Mouse (Mus musculus) forelimb bud, embryonic 11.5 days (tissue): ENCODE measurements around the gene D130052B06Rik.

Source experiments
- DNase-seq: peaks from one replicate; pipeline ENCODE4 v3.0.0-alpha.2; 2012; ENCODE audit warnings: low read depth, low spot score

The D130052B06Rik gene

GRCm38 (mm10) chr11:33598986-33599385 lies at the start of gene D130052B06Rik:
Gene D130052B06Rik, plus strand, starts transcription at chr11:33599302.
- DNase-seq: no peak

- DNase-seq: no peak
Observed at GRCm38 (mm10) chr11:33550861-33551560, 48.1 kb upstream of the D130052B06Rik start.

GRCm38 (mm10) chr11:33554123-33554522 lies 45.0 kb upstream of the D130052B06Rik start:
- DNase-seq: no peak

- DNase-seq: no peak
Observed at GRCm38 (mm10) chr11:33563921-33564320, 35.2 kb upstream of the D130052B06Rik start.

GRCm38 (mm10) chr11:33570413-33570812 lies 28.7 kb upstream of the D130052B06Rik start:
- no peak for DNase-seq

GRCm38 (mm10) chr11:33574944-33575343 lies 24.2 kb upstream of the D130052B06Rik start:
- no peak for DNase-seq

- DNase-seq: no peak
Observed at GRCm38 (mm10) chr11:33578859-33579258, 20.2 kb upstream of the D130052B06Rik start, which contains the start of gene Gabrp. Gene Gabrp, minus strand, starts transcription at chr11:33578959.

- DNase-seq: no peak
Observed at GRCm38 (mm10) chr11:33579621-33580020, 19.5 kb upstream of the D130052B06Rik start.

GRCm38 (mm10) chr11:33586614-33587013 lies 12.5 kb upstream of the D130052B06Rik start:
- DNase-seq: no peak

GRCm38 (mm10) chr11:33590771-33591170 lies 8.3 kb upstream of the D130052B06Rik start:
- no peak for DNase-seq

- no peak for DNase-seq
Observed at GRCm38 (mm10) chr11:33592826-33593225, 6.3 kb upstream of the D130052B06Rik start.

- DNase-seq: no peak
Observed at GRCm38 (mm10) chr11:33596655-33597054, 2.4 kb upstream of the D130052B06Rik start.

- no peak for DNase-seq
Observed at GRCm38 (mm10) chr11:33603174-33603573, 4.1 kb downstream of the D130052B06Rik start.

GRCm38 (mm10) chr11:33607784-33608183 lies 8.7 kb downstream of the D130052B06Rik start:
- peak; percentile 35 for DNase-seq

- peak; percentile 70 for DNase-seq
Observed at GRCm38 (mm10) chr11:33614218-33614617, 15.1 kb downstream of the D130052B06Rik start.

- DNase-seq: no peak
Observed at GRCm38 (mm10) chr11:33627136-33627742, 28.1 kb downstream of the D130052B06Rik start.

GRCm38 (mm10) chr11:33637107-33637506 lies 38.0 kb downstream of the D130052B06Rik start:
- no peak for DNase-seq

GRCm38 (mm10) chr11:33649358-33649757 lies 50.3 kb downstream of the D130052B06Rik start:
- DNase-seq: no peak

- no peak for DNase-seq
Observed at GRCm38 (mm10) chr11:33654485-33654884, 55.4 kb downstream of the D130052B06Rik start.

- DNase-seq: no peak
Observed at GRCm38 (mm10) chr11:33655221-33655620, 56.1 kb downstream of the D130052B06Rik start.

GRCm38 (mm10) chr11:33655861-33656593 lies 56.9 kb downstream of the D130052B06Rik start:
- no peak for DNase-seq
